Mouse (Mus musculus) embryonic fibroblast, embryonic 13.5 days (primary cell): ENCODE data around the gene Ccdc134. TPM values are rescaled to one million over a fixed set of nuclear protein-coding genes. Genes with fewer than 3 reads are reported as not detected.
A peak's percentile ranks its signal among the peaks of the same experiment; 100 is the strongest.
"Not testable (repeated sequence)": the region's sequence is repeated elsewhere in the genome, so short reads cannot be mapped to it uniquely, and the experiment has no call there.

Experiments
- H3K27ac ChIP-seq: 2 replicates; pipeline ENCODE4 v1.5.1; 2012; ENCODE audit warnings: low read length, control low read depth, inconsistent platforms; ENCODE audit not compliant: insufficient read depth
- H3K4me1 ChIP-seq: 2 replicates; pipeline ENCODE4 v1.6.1; 2011; ENCODE audit warnings: low read length; ENCODE audit not compliant: control insufficient read depth, insufficient read depth
- H3K4me3 ChIP-seq: 2 replicates; pipeline ENCODE4 v1.5.1; 2011; ENCODE audit warnings: mild to moderate bottlenecking, control low read depth, low read length; ENCODE audit not compliant: insufficient read depth
- CTCF ChIP-seq: IDR thresholded peaks from 2 replicates; pipeline ENCODE4 v1.5.1; 2011; ENCODE audit warnings: mild to moderate bottlenecking, control low read depth, low read length, moderate library complexity, borderline replicate concordance; ENCODE audit not compliant: insufficient read depth
- POLR2A ChIP-seq: IDR thresholded peaks from 2 replicates; pipeline ENCODE4 v1.6.1; 2011; ENCODE audit warnings: low read depth, mild to moderate bottlenecking, control low read depth, low read length, moderate library complexity
- polyA plus RNA-seq: library from polyadenylated mRNA; stranded (reverse); fragments of >200 nt; gene quantifications from 2 replicates; pipeline ENCODE4 v1.2.4, GENCODE M21; 2011; ENCODE audit warnings: low read depth; ENCODE audit not compliant: missing spikeins, insufficient read length

The Ccdc134 gene
- 15.0 and 18.6 TPM in 2 replicates for polyA plus RNA-seq

DNA sequence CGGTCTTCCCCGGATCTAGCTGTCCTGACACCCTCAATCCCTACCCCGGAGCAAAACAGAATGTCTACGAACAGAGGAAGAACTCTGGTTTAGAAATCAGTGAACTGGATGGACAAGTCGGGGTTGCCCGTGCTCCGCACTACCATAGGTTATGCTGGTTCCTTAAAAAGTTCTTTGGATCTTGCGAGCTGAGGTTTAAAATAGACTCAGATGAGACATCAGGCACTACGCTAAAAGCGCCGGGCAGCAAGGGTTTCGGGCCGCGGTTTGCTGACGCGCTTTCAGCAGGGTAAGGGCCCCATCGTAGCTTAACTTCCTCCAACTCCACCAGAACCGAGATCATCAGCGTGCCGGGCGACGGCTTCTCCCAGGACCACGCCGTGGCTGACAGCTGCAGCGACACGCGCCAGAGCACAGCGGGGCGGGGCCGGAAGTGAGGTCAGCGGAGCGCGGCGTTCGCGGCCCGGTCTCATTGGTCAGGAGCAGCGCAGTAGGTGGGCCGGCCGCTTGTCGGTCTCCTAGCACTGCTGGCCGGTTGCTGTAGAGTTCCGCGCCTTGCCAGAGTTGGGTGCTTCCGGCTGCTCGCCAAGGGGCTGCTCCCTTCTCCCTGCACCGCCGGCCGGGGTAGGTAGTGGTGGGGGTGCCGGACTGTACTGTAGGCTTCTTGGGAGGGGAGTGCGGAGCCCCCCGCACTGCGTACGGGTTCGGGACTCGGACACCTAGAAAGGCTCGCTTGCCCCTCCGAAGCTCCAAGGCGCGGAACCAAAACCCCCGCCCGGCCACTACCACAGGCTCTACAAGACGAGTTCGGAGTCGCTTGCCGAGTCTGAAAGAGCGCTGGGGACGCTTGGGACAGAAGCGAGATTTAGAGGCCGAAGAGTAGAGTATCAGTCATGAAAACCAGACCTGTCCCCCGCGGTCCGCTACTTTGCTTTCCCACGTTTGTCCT is at the start of gene Ccdc134:
TSS of gene Ccdc134 (plus strand) at position 497 of the 949 bp plus-strand sequence.
- Histone ChIP-seq H3K4me1 (no peaks in the 10 kb centered on the region; the same call in 1 of the 2 replicates), H3K4me3 (peak within 1 kb of the TSS; percentile 76), H3K27ac (peak within 1 kb of the TSS; percentile 14)
- TF ChIP-seq POLR2A (peak; percentile 79), CTCF (no peak)

DNA sequence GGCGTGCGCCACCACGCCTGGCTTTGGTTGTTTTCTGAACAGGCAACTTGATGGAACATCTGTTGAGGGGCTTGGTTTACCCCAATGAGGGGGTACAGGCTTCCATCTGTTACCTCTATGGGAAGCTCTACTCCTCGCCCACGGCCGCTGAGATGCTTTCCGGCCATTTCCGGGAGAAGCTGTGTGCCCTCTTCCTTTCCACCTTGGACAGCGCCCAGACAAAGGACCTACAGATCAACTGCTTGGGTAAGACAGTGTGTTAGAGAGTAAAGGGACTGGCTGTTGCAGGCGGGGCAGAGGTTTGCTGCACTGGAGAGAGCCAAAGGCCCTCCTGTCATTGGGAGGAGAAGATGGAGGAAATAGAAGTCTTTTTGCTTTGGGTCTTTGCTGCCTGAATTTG is 47.8 kb upstream of the Ccdc134 start:
- H3K27ac ChIP-seq: no peak overlapping the region
- no peaks in the 10 kb centered on the region for H3K4me1 ChIP-seq
- TF ChIP-seq CTCF: no peak
- TF ChIP-seq POLR2A: no peak
- no peak overlapping the region for H3K4me3 ChIP-seq

- H3K4me3 ChIP-seq: no peak overlapping the region
- TF ChIP-seq POLR2A (no peak), CTCF (peak; percentile 63; the same call in 1 of the 2 replicates)
- H3K27ac ChIP-seq: no peak overlapping the region
- H3K4me1 ChIP-seq: no peaks in the 10 kb centered on the region
Measured at GRCm38 (mm10) chr15:82081161-82081560, 46.6 kb upstream of the Ccdc134 start.

GRCm38 (mm10) chr15:82085606-82086005 is 42.1 kb upstream of the Ccdc134 start:
- Histone ChIP-seq H3K27ac (no peak overlapping the region), H3K4me1 (no peaks in the 10 kb centered on the region), H3K4me3 (no peak overlapping the region)
- TF ChIP-seq POLR2A (no peak), CTCF (no peak)

DNA sequence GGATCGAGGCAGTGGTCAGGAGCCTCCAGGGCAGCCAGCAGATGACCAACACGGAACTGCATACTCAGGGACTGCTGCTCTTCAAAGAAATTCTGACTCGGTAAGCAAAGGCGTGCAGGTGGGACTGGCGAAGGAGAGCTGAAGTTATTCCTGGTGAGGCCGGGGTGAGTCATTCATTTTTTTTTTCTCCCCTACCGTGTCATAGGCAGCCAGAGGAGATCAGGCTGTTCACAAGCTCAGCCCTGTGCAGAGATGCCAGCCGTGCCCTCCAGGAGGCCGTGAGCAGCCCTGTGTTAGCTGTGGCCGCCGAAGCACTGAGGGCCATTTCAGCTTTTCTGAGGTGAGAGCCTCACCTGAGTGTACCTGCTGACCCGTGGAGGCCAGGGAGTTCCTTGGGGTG is 41.6 kb upstream of the Ccdc134 start:
- Histone ChIP-seq H3K4me3 (no peak overlapping the region), H3K27ac (no peak overlapping the region), H3K4me1 (no peaks in the 10 kb centered on the region)
- no peak for TF ChIP-seq CTCF
- no peak for TF ChIP-seq POLR2A

- Histone ChIP-seq H3K4me3 (no peak overlapping the region), H3K4me1 (no peaks in the 10 kb centered on the region), H3K27ac (no peak overlapping the region)
- no peak for TF ChIP-seq POLR2A
- TF ChIP-seq CTCF: no peak
Measured at GRCm38 (mm10) chr15:82087266-82087665, 40.5 kb upstream of the Ccdc134 start.

GRCm38 (mm10) chr15:82091061-82091460 is 36.7 kb upstream of the Ccdc134 start:
- Histone ChIP-seq H3K4me1 (no peaks in the 10 kb centered on the region), H3K4me3 (no peak overlapping the region), H3K27ac (no peak overlapping the region)
- TF ChIP-seq POLR2A (no peak), CTCF (no peak)

GRCm38 (mm10) chr15:82106953-82107555 is 20.7 kb upstream of the Ccdc134 start:
- Histone ChIP-seq H3K4me3 (no peak overlapping the region), H3K4me1 (no peaks in the 10 kb centered on the region), H3K27ac (no peak overlapping the region)
- TF ChIP-seq POLR2A: no peak
- TF ChIP-seq CTCF: peak; percentile 63; the same call in 1 of the 2 replicates

- no peak for TF ChIP-seq CTCF
- no peak for TF ChIP-seq POLR2A
Measured at GRCm38 (mm10) chr15:82120544-82120943, 7.2 kb upstream of the Ccdc134 start.

DNA sequence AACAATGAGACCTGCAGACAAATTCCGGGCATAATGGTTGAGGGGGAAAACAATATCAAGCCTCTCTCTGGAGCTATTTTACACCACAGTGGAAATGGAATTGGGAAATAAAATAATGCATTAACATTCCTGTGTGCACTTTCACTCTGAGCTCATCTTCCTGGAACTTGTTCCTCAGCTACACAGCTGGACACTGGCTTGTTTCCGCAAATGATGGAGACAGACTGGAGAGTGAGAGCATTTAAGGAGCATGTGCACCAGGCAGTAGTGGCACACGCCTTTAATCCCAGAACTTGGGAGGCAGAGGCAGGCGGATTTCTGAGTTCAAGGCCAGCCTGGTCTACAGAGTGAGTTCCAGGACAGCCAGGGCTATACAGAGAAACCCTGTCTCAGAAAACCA is 1.0 kb upstream of the Ccdc134 start:
- not testable (repeated sequence) for H3K4me3 ChIP-seq, H3K4me1 ChIP-seq, H3K27ac ChIP-seq

More at GRCm38 (mm10) chr15:82120544-82120943, 7.2 kb upstream of the Ccdc134 start:
- Histone ChIP-seq H3K4me1 (no peaks in the 10 kb centered on the region), H3K27ac (no peak overlapping the region), H3K4me3 (no peak overlapping the region)
